Mouse (Mus musculus): ENCODE results near the gene 3110082I17Rik. TPM values are rescaled to one million over a fixed set of nuclear protein-coding genes. Genes with fewer than 3 reads are reported as not detected.

3110082I17Rik gene
- polyA plus RNA-seq, 1 experiment from 2014 or later, result 39.7 TPM

DNA sequence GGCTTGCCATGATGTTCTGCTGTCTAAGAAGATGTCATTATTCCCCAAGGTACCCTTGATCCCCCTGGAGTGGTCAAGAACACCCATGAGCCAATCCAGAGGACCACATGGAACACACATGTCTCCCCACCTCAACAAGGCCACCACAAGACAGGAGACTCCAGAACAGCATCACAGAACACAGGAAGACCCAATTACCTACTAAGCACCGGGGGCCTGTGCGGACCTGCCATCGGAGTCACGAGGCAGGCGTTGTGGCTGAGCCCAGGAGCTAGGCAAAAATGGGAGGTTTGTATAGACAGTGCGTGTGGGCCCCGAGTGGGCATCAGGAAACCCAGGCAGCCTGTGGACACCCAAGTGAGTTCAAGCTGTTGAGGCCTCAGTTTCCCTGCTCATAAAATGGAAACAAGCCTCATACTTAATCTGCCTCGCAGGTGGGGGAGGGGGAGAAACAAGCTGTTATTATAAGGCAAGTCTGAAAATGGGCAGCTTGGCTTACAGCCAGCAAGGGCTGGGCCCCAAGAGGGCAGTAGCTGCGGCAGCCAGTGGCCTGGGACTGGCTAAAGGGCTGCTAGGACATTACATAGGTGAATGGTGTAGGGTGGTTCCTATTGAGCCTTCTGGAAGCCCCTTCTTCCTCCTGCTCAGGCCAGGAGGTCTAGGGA, 136.9 kb downstream of the 3110082I17Rik start:
- Histone ChIP-seq H3K4me2 (ENCODE audit: low read depth, severe bottlenecking) (no peak overlapping the region), H3K9me3 (ENCODE audit: control insufficient read depth, low read length) (no peaks in the 10 kb centered on the region), H3K27ac (replicated peaks; ENCODE audit: low read depth, low read length) (no peak overlapping the region), H3K4me1 (ENCODE audit: control insufficient read depth, insufficient read depth, low read length) (peaks cover 6% of the 10 kb centered on the region; the same call in 1 of the 2 replicates), H3K4me3 (ENCODE audit: low read depth, low read length) (no peak overlapping the region), H3K27me3 (ENCODE audit: control insufficient read depth, insufficient read depth, low read length) (peaks cover 38% of the 10 kb centered on the region), H3K36me3 (ENCODE audit: control insufficient read depth, insufficient read depth, low read length) (no peaks in the 10 kb centered on the region), H3K9ac (ENCODE audit: low read length) (no peak overlapping the region)
- ATAC-seq (ENCODE audit: insufficient number of reproducible peaks, low FRiP score, low TSS enrichment, low read depth) (no peak), DNase-seq (ENCODE audit: low spot score) (no peak)
- 81% methylated on average over 9 of the region's 9 CpGs for WGBS

DNA sequence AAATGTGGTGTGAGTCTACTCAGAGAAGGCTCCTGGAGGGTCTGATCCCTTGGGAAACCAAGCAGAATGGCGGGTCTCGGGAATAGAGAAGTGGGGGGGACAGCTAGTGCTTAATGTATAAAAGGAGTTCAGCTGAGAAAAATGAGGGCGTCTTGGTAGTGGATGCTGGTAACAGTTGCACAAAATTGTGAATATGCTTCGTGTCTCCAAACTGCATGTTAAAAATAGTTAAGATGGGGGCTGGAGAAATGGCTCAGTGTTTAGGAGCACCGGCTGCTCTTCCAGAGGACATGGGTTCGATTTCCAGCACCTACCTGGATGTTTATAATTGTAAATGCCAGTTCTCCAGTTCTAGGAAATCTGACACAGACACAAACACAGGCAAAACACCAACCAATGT, 139.0 kb downstream of the 3110082I17Rik start:
- WGBS, result 79% methylated on average over 6 of the region's 6 CpGs
- H3K36me3 ChIP-seq (ENCODE audit: control insufficient read depth, insufficient read depth, low read length), result no peaks in the 10 kb centered on the region
- no peak overlapping the region for H3K9ac ChIP-seq (ENCODE audit: low read length)
- no peak overlapping the region for H3K27ac ChIP-seq (replicated peaks; ENCODE audit: low read depth, low read length)
- peaks cover 6% of the 10 kb centered on the region; the same call in 1 of the 2 replicates for H3K4me1 ChIP-seq (ENCODE audit: control insufficient read depth, insufficient read depth, low read length)
- no peaks in the 10 kb centered on the region for H3K9me3 ChIP-seq (ENCODE audit: control insufficient read depth, low read length)
- peaks cover 34% of the 10 kb centered on the region for H3K27me3 ChIP-seq (ENCODE audit: control insufficient read depth, insufficient read depth, low read length)
- no peak overlapping the region for H3K4me3 ChIP-seq (ENCODE audit: low read depth, low read length)
- no peak for ATAC-seq (ENCODE audit: insufficient number of reproducible peaks, low FRiP score, low TSS enrichment, low read depth)
- no peak for DNase-seq (ENCODE audit: low spot score)
- H3K4me2 ChIP-seq (ENCODE audit: low read depth, severe bottlenecking), result no peak overlapping the region

GRCm38 (mm10) chr5:139320424-139320823, 139.9 kb downstream of the 3110082I17Rik start:
- no peak overlapping the region for H3K9ac ChIP-seq (ENCODE audit: low read length)
- peaks cover 25% of the 10 kb centered on the region for H3K27me3 ChIP-seq (ENCODE audit: control insufficient read depth, insufficient read depth, low read length)
- DNase-seq (ENCODE audit: low spot score) (no peak), ATAC-seq (ENCODE audit: insufficient number of reproducible peaks, low FRiP score, low TSS enrichment, low read depth) (no peak)
- H3K4me3 ChIP-seq (ENCODE audit: low read depth, low read length), result no peak overlapping the region
- H3K9me3 ChIP-seq (ENCODE audit: control insufficient read depth, low read length), result no peaks in the 10 kb centered on the region
- H3K4me1 ChIP-seq (ENCODE audit: control insufficient read depth, insufficient read depth, low read length), result peaks cover 6% of the 10 kb centered on the region; the same call in 1 of the 2 replicates
- no peak overlapping the region for H3K27ac ChIP-seq (replicated peaks; ENCODE audit: low read depth, low read length)
- WGBS, result 75% methylated on average over 7 of the region's 7 CpGs
- no peak overlapping the region for H3K4me2 ChIP-seq (ENCODE audit: low read depth, severe bottlenecking)
- no peaks in the 10 kb centered on the region for H3K36me3 ChIP-seq (ENCODE audit: control insufficient read depth, insufficient read depth, low read length)

DNA sequence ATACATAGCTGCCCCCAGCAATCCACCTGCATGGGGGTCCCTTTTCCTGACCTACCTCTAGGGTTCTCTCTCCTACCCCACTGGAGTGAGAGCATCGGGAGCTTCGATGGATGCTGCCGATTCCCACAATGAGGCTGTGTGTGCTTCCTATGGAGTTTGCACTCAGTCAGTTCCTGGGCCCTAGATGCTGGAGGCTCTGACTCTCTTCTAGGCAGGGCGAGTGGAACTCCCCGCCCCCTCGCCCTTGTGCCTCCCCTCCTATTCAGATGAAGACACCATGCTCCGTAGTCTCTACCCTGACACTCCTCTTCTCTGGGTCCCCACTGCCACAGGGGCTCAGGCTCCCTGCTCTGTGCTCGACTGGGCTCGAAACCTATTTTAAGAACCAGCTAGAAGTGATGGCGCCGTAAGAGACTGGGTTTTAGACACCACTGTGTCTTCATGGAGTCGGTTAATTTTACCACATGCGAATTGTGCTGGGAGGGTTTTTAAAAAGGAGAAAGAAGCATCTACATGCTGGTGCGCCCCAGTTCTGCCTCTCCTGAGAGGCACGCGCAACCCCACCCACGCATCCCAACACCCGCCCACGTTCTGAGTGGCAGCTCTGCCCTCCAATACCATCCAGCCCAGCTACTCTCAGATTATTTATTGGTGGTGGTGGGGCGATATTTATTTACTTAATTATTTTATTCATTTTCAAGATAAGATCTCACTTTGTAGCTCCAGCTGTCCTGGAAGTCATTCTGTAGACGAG, 142.4 kb downstream of the 3110082I17Rik start:
- H3K4me2 ChIP-seq (ENCODE audit: low read depth, severe bottlenecking), result no peak overlapping the region
- H3K9me3 ChIP-seq (ENCODE audit: control insufficient read depth, low read length), result no peaks in the 10 kb centered on the region
- no peaks in the 10 kb centered on the region for H3K4me1 ChIP-seq (ENCODE audit: control insufficient read depth, insufficient read depth, low read length)
- no peak overlapping the region for H3K4me3 ChIP-seq (ENCODE audit: low read depth, low read length)
- no peaks in the 10 kb centered on the region for H3K36me3 ChIP-seq (ENCODE audit: control insufficient read depth, insufficient read depth, low read length)
- peaks cover 2% of the 10 kb centered on the region; the same call in 1 of the 2 replicates for H3K27me3 ChIP-seq (ENCODE audit: control insufficient read depth, insufficient read depth, low read length)
- H3K9ac ChIP-seq (ENCODE audit: low read length), result no peak overlapping the region
- 68% methylated on average over 21 of the region's 21 CpGs for WGBS
- no peak for ATAC-seq (ENCODE audit: insufficient number of reproducible peaks, low FRiP score, low TSS enrichment, low read depth)
- H3K27ac ChIP-seq (replicated peaks; ENCODE audit: low read depth, low read length), result no peak overlapping the region
- no peak for DNase-seq (ENCODE audit: low spot score)

- no peaks in the 10 kb centered on the region for H3K27me3 ChIP-seq (ENCODE audit: control insufficient read depth, insufficient read depth, low read length)
- H3K4me1 ChIP-seq (ENCODE audit: control insufficient read depth, insufficient read depth, low read length), result no peaks in the 10 kb centered on the region
- no peak overlapping the region for H3K27ac ChIP-seq (replicated peaks; ENCODE audit: low read depth, low read length)
- WGBS, result 67% methylated on average over 6 of the region's 6 CpGs
- H3K4me2 ChIP-seq (ENCODE audit: low read depth, severe bottlenecking), result no peak overlapping the region
- H3K4me3 ChIP-seq (ENCODE audit: low read depth, low read length), result no peak overlapping the region
- H3K9ac ChIP-seq (ENCODE audit: low read length), result no peak overlapping the region
- ATAC-seq (ENCODE audit: insufficient number of reproducible peaks, low FRiP score, low TSS enrichment, low read depth) (no peak), DNase-seq (ENCODE audit: low spot score) (no peak)
- H3K9me3 ChIP-seq (ENCODE audit: control insufficient read depth, low read length), result no peaks in the 10 kb centered on the region
- no peaks in the 10 kb centered on the region for H3K36me3 ChIP-seq (ENCODE audit: control insufficient read depth, insufficient read depth, low read length)
Measured at GRCm38 (mm10) chr5:139316982-139317675, 143.2 kb downstream of the 3110082I17Rik start.

GRCm38 (mm10) chr5:139314941-139315642, 145.2 kb downstream of the 3110082I17Rik start:
- Histone ChIP-seq H3K4me3 (ENCODE audit: low read depth, low read length) (no peak overlapping the region), H3K9ac (ENCODE audit: low read length) (no peak overlapping the region), H3K4me1 (ENCODE audit: control insufficient read depth, insufficient read depth, low read length) (no peaks in the 10 kb centered on the region), H3K27ac (replicated peaks; ENCODE audit: low read depth, low read length) (no peak overlapping the region), H3K27me3 (ENCODE audit: control insufficient read depth, insufficient read depth, low read length) (no peaks in the 10 kb centered on the region), H3K4me2 (ENCODE audit: low read depth, severe bottlenecking) (no peak overlapping the region), H3K36me3 (ENCODE audit: control insufficient read depth, insufficient read depth, low read length) (no peaks in the 10 kb centered on the region), H3K9me3 (ENCODE audit: control insufficient read depth, low read length) (no peaks in the 10 kb centered on the region)
- ATAC-seq (ENCODE audit: insufficient number of reproducible peaks, low FRiP score, low TSS enrichment, low read depth) (no peak), DNase-seq (ENCODE audit: low spot score) (no peak)
- 84% methylated on average over 12 of the region's 12 CpGs for WGBS

GRCm38 (mm10) chr5:139313536-139313935, 146.8 kb downstream of the 3110082I17Rik start:
- no peaks in the 10 kb centered on the region for H3K27me3 ChIP-seq (ENCODE audit: control insufficient read depth, insufficient read depth, low read length)
- ATAC-seq (ENCODE audit: insufficient number of reproducible peaks, low FRiP score, low TSS enrichment, low read depth), result no peak
- H3K9me3 ChIP-seq (ENCODE audit: control insufficient read depth, low read length), result no peaks in the 10 kb centered on the region
- H3K9ac ChIP-seq (ENCODE audit: low read length), result no peak overlapping the region
- DNase-seq (ENCODE audit: low spot score), result no peak
- 72% methylated on average over 9 of the region's 9 CpGs for WGBS
- no peak overlapping the region for H3K4me2 ChIP-seq (ENCODE audit: low read depth, severe bottlenecking)
- H3K4me3 ChIP-seq (ENCODE audit: low read depth, low read length), result no peak overlapping the region
- H3K4me1 ChIP-seq (ENCODE audit: control insufficient read depth, insufficient read depth, low read length), result no peaks in the 10 kb centered on the region
- no peak overlapping the region for H3K27ac ChIP-seq (replicated peaks; ENCODE audit: low read depth, low read length)
- no peaks in the 10 kb centered on the region for H3K36me3 ChIP-seq (ENCODE audit: control insufficient read depth, insufficient read depth, low read length)

DNA sequence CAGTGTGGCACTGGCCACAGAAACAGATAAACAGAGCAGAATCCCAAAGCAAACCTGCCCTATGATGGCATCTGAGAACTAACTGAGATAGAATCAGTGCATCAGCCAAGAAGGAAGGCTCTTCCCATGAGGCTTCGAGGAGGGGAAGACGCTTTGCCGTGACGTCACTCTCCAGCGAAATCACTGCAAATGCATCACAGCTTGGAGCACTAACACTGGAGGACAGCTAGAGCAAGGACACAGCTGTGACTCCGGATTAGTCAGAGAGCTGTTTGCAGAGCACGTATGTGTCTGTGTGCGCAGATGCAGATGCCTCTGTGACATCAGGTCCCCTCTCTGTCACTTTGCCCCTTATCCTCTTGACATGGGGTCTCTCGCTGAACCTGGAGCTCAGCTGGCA, 148.5 kb downstream of the 3110082I17Rik start:
- Histone ChIP-seq H3K27ac (replicated peaks; ENCODE audit: low read depth, low read length) (no peak overlapping the region), H3K4me1 (ENCODE audit: control insufficient read depth, insufficient read depth, low read length) (no peaks in the 10 kb centered on the region), H3K4me3 (ENCODE audit: low read depth, low read length) (no peak overlapping the region), H3K27me3 (ENCODE audit: control insufficient read depth, insufficient read depth, low read length) (no peaks in the 10 kb centered on the region), H3K36me3 (ENCODE audit: control insufficient read depth, insufficient read depth, low read length) (no peaks in the 10 kb centered on the region; the same call in 1 of the 2 replicates), H3K4me2 (ENCODE audit: low read depth, severe bottlenecking) (no peak overlapping the region), H3K9me3 (ENCODE audit: control insufficient read depth, low read length) (no peaks in the 10 kb centered on the region), H3K9ac (ENCODE audit: low read length) (no peak overlapping the region)
- ATAC-seq (ENCODE audit: insufficient number of reproducible peaks, low FRiP score, low TSS enrichment, low read depth) (no peak), DNase-seq (ENCODE audit: low spot score) (no peak)
- WGBS, result 90% methylated on average over 9 of the region's 9 CpGs
